ENCODE assay signal across 25 mouse cellular contexts in the genomic region with DNA sequence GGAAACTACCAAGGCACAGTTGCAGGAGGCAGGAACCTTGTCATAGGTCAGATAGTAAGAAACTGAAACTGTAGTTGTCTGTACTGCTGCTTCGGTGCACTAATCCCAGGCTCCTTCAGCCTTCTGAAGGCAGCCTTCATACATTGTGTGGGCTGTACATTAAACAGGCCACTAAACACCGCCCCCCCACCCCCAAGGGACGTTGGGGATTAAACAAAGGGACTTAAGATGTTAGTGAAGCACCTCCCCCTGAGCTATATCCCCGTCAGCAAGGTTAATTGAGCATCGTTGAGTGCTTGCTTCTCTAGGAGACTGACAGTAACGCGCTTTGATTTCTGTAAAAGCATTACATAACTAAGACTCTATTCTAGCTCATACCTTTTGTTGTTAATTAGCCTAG. TPM values are rescaled to one million over a fixed set of nuclear protein-coding genes. Genes with fewer than 3 reads are reported as not detected.
DNase-seq lines count a peak whose midpoint lies in the region; ATAC-seq and TF ChIP-seq lines count a peak whose summit lies in the region.
"Had no signal": no experiment of that assay in that cellular context is flagged by ENCODE, and none has a peak within 500 bp of the region (broad histone marks: within the 10 kb centered on the region; RNA-seq: fewer than 3 reads in every experiment).

No protein-coding gene starts in this region.

- H3K36me3 ChIP-seq in limb, embryonic 11.5 days (ENCODE audit: control insufficient read depth, insufficient read depth, low read length), result no peaks in the 10 kb centered on the region
- H3K36me3 ChIP-seq: embryonic facial prominence, embryonic 13.5 days; neural tube, embryonic 13.5 days; stomach, embryonic 15.5 days had no signal

- no peak overlapping the region for H3K9ac ChIP-seq in limb, embryonic 11.5 days (ENCODE audit: low read length)
- H3K9ac ChIP-seq: embryonic facial prominence, embryonic 13.5 days; lung, embryonic 14.5 days; neural tube, embryonic 13.5 days; stomach, embryonic 15.5 days had no signal

- no peak for TF ChIP-seq POLR2A in brain, embryonic 14.5 days (IDR thresholded peaks at IDR 0.05; ENCODE audit: borderline replicate concordance, extremely low read depth, insufficient read depth, insufficient read length, poor library complexity, severe bottlenecking)

- 0 out of 2 replicates have a peak, but pooled peaks cover 7% of the 10 kb centered on the region for H3K4me1 ChIP-seq in limb, embryonic 11.5 days (ENCODE audit: control insufficient read depth, insufficient read depth, low read length)
- H3K4me1 ChIP-seq: embryonic facial prominence, embryonic 13.5 days; stomach, embryonic 15.5 days had no signal

- no peaks in the 10 kb centered on the region for H3K27me3 ChIP-seq in limb, embryonic 11.5 days (ENCODE audit: control insufficient read depth, insufficient read depth, low read length)
- H3K27me3 ChIP-seq: embryonic facial prominence, embryonic 13.5 days; neural tube, embryonic 13.5 days; Patski; stomach, embryonic 15.5 days had no signal

- ATAC-seq in frontal cortex, adult (ENCODE audit: low TSS enrichment), result peak; percentile 47
- ATAC-seq in limb, embryonic 11.5 days (ENCODE audit: insufficient number of reproducible peaks, low FRiP score, low TSS enrichment, low read depth), result no peak
- ATAC-seq: inflammation-experienced regulatory T-cells, adult 6 months; Patski had no signal

- no peak overlapping the region for H3K4me3 ChIP-seq in limb, embryonic 11.5 days (ENCODE audit: low read depth, low read length)
- H3K4me3 ChIP-seq: embryonic facial prominence, embryonic 13.5 days; midbrain, embryonic 10.5 days; neural tube, embryonic 13.5 days; stomach, embryonic 15.5 days had no signal

- WGBS in limb, embryonic 11.5 days, result 48% methylated on average over 7 of the region's 7 CpGs

- TF ChIP-seq CTCF in brain, embryonic 14.5 days (IDR thresholded peaks at IDR 0.05; ENCODE audit: borderline replicate concordance, extremely low read depth, insufficient read depth, insufficient read length), result no peak

- H3K9me3 ChIP-seq in limb, embryonic 11.5 days (ENCODE audit: control insufficient read depth, low read length), result no peaks in the 10 kb centered on the region
- H3K9me3 ChIP-seq: embryonic facial prominence, embryonic 13.5 days; midbrain, embryonic 10.5 days; neural tube, embryonic 13.5 days; stomach, embryonic 15.5 days had no signal

- no peak overlapping the region for H3K27ac ChIP-seq in limb, embryonic 11.5 days (replicated peaks; ENCODE audit: low read depth, low read length)
- H3K27ac ChIP-seq: embryonic facial prominence, embryonic 13.5 days; midbrain, embryonic 10.5 days; neural tube, embryonic 13.5 days; stomach, embryonic 15.5 days had no signal

- no peak overlapping the region for H3K4me2 ChIP-seq in limb, embryonic 11.5 days (ENCODE audit: low read depth, severe bottlenecking)
- H3K4me2 ChIP-seq: embryonic facial prominence, embryonic 13.5 days; liver, embryonic 11.5 days; lung, embryonic 14.5 days; neural tube, embryonic 13.5 days; stomach, embryonic 15.5 days had no signal

- no peak for DNase-seq in frontal cortex, postnatal 36 days (ENCODE audit: low spot score in 2 of 2)
- peak; percentile 37 for DNase-seq in R1 (ENCODE audit: low read depth, low spot score)
- peak; percentile 32 for DNase-seq in brain, embryonic 14.5 days (ENCODE audit: low read depth)
- peak; percentile 38 for DNase-seq in limb, embryonic 11.5 days (ENCODE audit: low spot score)
- no peak for DNase-seq in testis, postnatal 14 days (ENCODE audit: low spot score)
- DNase-seq in left cerebral cortex, adult 11 months (ENCODE audit: low spot score), result no peak
- DNase-seq: adrenal gland, postnatal 14 days; cerebellum, adult 11-12 months; cerebellum, postnatal 14 days; gastrocnemius, postnatal 36 days; kidney, adult 8-10 months; kidney, postnatal 25 days; left cerebral cortex, postnatal 4 days; lung, embryonic 14.5 days; lung, postnatal 4 days; right cerebral cortex, postnatal 25 days; thymus, adult 2 months had no signal

RNA-seq across cellular contexts. Expression of gene Alg6, which starts 24.4 kb away (rescaled TPM):
- polyA plus RNA-seq in brain, embryonic 14.5 days (2012; rRNA removed), result 11.8 and 13.1 TPM in 2 replicates
- polyA plus RNA-seq in limb, embryonic 11.5 days (2014; fragmentation: Nextera tagmentation; extraction: Ambion mirVana), result 21.3 and 21.6 TPM in 2 replicates

Comparison
In these comparisons a context has a peak if more than half of its experiments do, and no peak if none do; other contexts are left out.
1. DNase-seq: peak in R1 (single experiment), brain, embryonic 14.5 days (single experiment) and limb, embryonic 11.5 days (single experiment); none in frontal cortex, postnatal 36 days (0 of 2), testis, postnatal 14 days (single experiment) and left cerebral cortex, adult 11 months (single experiment).